In the genomic region with DNA sequence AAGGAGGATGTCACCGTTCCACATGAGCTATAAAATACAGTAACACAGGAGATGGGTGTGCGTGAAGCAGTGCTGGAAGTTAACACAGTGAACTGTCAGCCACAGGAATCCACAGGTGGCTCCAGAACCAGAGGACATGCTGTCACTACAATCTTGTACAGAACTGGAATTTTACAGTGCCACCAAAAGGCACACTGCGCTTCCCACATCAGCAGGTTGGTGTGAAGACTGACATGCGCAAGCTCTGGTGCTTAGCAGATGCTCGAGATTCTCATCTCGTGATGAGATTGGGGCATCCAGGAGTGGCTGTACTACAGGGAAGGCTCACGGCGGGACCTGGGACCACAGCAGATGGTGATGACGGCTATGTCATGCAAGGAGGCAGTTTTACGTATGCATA, we compare ENCODE assay signal across 16 mouse cellular contexts.
"Had no signal": no experiment of that assay in that cellular context is flagged by ENCODE, and none has a peak within 500 bp of the region (broad histone marks: within the 10 kb centered on the region; RNA-seq: fewer than 3 reads in every experiment).

No protein-coding gene starts in this region.

- H3K27ac ChIP-seq: kidney, embryonic 15.5 days; limb, embryonic 13.5 days; liver, embryonic 14.5 days; midbrain, embryonic 12.5 days; neural tube, embryonic 13.5 days had no signal

- H3K9ac ChIP-seq: kidney, embryonic 15.5 days; limb, embryonic 13.5 days; liver, embryonic 14.5 days; midbrain, embryonic 12.5 days; neural tube, embryonic 13.5 days had no signal

- DNase-seq: kidney, adult 2 months; kidney, postnatal 14 days; left cerebral cortex, postnatal 4 days; lung, adult 18-20 months; retina, postnatal 1 day; right cerebral cortex, postnatal 4 days; spleen, adult 18-20 months; thymus, adult 2 months; thymus, postnatal 25 days had no signal

- ATAC-seq: intestine, embryonic 16.5 days; midbrain, embryonic 16.5 days had no signal

- H3K4me3 ChIP-seq: kidney, embryonic 15.5 days; limb, embryonic 13.5 days; midbrain, embryonic 12.5 days; neural tube, embryonic 13.5 days had no signal

- H3K27me3 ChIP-seq: kidney, embryonic 15.5 days; limb, embryonic 13.5 days; midbrain, embryonic 12.5 days; neural tube, embryonic 13.5 days had no signal

- H3K4me1 ChIP-seq: kidney, embryonic 15.5 days; limb, embryonic 13.5 days; midbrain, embryonic 12.5 days had no signal

- H3K4me2 ChIP-seq: kidney, embryonic 15.5 days; limb, embryonic 13.5 days; midbrain, embryonic 12.5 days; neural tube, embryonic 13.5 days had no signal

- H3K9me3 ChIP-seq: kidney, embryonic 15.5 days; limb, embryonic 13.5 days; midbrain, embryonic 12.5 days; neural tube, embryonic 13.5 days had no signal
